Mouse (Mus musculus) layer of hippocampus, postnatal 36 days (tissue): ENCODE results near the gene Npas2. TPM values are rescaled to one million over a fixed set of nuclear protein-coding genes. Genes with fewer than 3 reads are reported as not detected.
A peak's percentile ranks its signal among the peaks of the same experiment; 100 is the strongest.

Source experiments
- DNase-seq, 2 experiments: peaks; one replicate each; pipeline ENCODE4 v3.0.0; 2022
- total RNA-seq, 2 experiments: library from RNA; stranded (reverse); gene quantifications; 2 replicates each; pipeline ENCODE4 v1.2.3; 2021

Gene Npas2
- total RNA-seq, 2 experiments from 2014 or later: 30.1 to 33.5 TPM

- no peak for DNase-seq
These were observed 24.1 kb downstream of the Npas2 start for GRCm38 (mm10) chr1:39217584-39217983.

GRCm38 (mm10) chr1:39228401-39228800, 34.9 kb downstream of the Npas2 start:
- no peak for DNase-seq

GRCm38 (mm10) chr1:39230021-39230420, 36.5 kb downstream of the Npas2 start:
- no peak for DNase-seq

GRCm38 (mm10) chr1:39234815-39235449, 41.4 kb downstream of the Npas2 start:
- DNase-seq: no peak

GRCm38 (mm10) chr1:39237503-39238255, 44.1 kb downstream of the Npas2 start:
- no peak for DNase-seq

GRCm38 (mm10) chr1:39240860-39241584, 47.5 kb downstream of the Npas2 start:
- no peak for DNase-seq

GRCm38 (mm10) chr1:39244726-39245125, 51.2 kb downstream of the Npas2 start:
- DNase-seq: no peak

GRCm38 (mm10) chr1:39251679-39252078, 58.1 kb downstream of the Npas2 start:
- DNase-seq: peak; percentile 66 to 72

GRCm38 (mm10) chr1:39253771-39254170, 60.2 kb downstream of the Npas2 start:
- DNase-seq: no peak

GRCm38 (mm10) chr1:39256051-39256450, 62.5 kb downstream of the Npas2 start:
- no peak for DNase-seq

GRCm38 (mm10) chr1:39256513-39257330, 63.2 kb downstream of the Npas2 start:
- no peak for DNase-seq

GRCm38 (mm10) chr1:39257331-39257594, 63.7 kb downstream of the Npas2 start:
- DNase-seq: no peak

- DNase-seq: no peak
These were observed 66.1 kb downstream of the Npas2 start for GRCm38 (mm10) chr1:39259668-39260067.

GRCm38 (mm10) chr1:39260183-39260978, 66.8 kb downstream of the Npas2 start:
- no peak for DNase-seq

- no peak for DNase-seq
These were observed 73.4 kb downstream of the Npas2 start for GRCm38 (mm10) chr1:39266843-39267512.

GRCm38 (mm10) chr1:39272976-39273375, 79.4 kb downstream of the Npas2 start:
- DNase-seq: no peak

GRCm38 (mm10) chr1:39280391-39280790, 86.9 kb downstream of the Npas2 start:
- no peak for DNase-seq

- no peak for DNase-seq
These were observed 87.7 kb downstream of the Npas2 start for GRCm38 (mm10) chr1:39280989-39281875.

GRCm38 (mm10) chr1:39281888-39282287, 88.4 kb downstream of the Npas2 start:
- no peak for DNase-seq

GRCm38 (mm10) chr1:39283323-39283722, 89.8 kb downstream of the Npas2 start:
- no peak for DNase-seq
